Mouse (Mus musculus) liver, adult 2 months (tissue): ENCODE results near the gene Srpk3. TPM values are rescaled to one million over a fixed set of nuclear protein-coding genes. Genes with fewer than 3 reads are reported as not detected.

ENCODE experiments used
- DNase-seq: peaks from one replicate; pipeline ENCODE4 v3.0.0-alpha.2; 2011; ENCODE audit warnings: low read depth, low spot score; ENCODE audit errors: extremely low read depth
- H3K27ac ChIP-seq: fragments of 200-500 bp; replicated peaks from 2 replicates; pipeline ENCODE4 v1.5.1; 2012; ENCODE audit warnings: low read depth, mild to moderate bottlenecking, control low read depth, inconsistent platforms, low read length; ENCODE audit not compliant: insufficient read depth
- H3K27me3 ChIP-seq: fragments of 200-500 bp; 2 replicates; pipeline ENCODE4 v1.6.1; 2012; ENCODE audit warnings: mild to moderate bottlenecking, moderate library complexity, low read length, inconsistent platforms; ENCODE audit not compliant: control insufficient read depth, insufficient read depth
- H3K36me3 ChIP-seq: fragments of 200-500 bp; 2 replicates; pipeline ENCODE4 v1.6.1; 2012; ENCODE audit warnings: low read length, inconsistent platforms; ENCODE audit not compliant: control insufficient read depth, insufficient read depth
- H3K4me1 ChIP-seq: fragments of 200-500 bp; 2 replicates; pipeline ENCODE4 v1.6.1; 2011; ENCODE audit warnings: low read length; ENCODE audit not compliant: control insufficient read depth, insufficient read depth
- H3K4me3 ChIP-seq: fragments of 200-500 bp; 2 replicates; pipeline ENCODE4 v1.5.1; 2011; ENCODE audit warnings: low read depth, mild to moderate bottlenecking, control low read depth, low read length, moderate library complexity; ENCODE audit not compliant: insufficient read depth
- H3K79me2 ChIP-seq: fragments of 200-500 bp; 2 replicates; pipeline ENCODE4 v1.6.1; 2012; ENCODE audit warnings: inconsistent platforms, mild to moderate bottlenecking, low read length, moderate library complexity; ENCODE audit not compliant: control insufficient read depth, insufficient read depth
- H3K9ac ChIP-seq: fragments of 200-500 bp; 2 replicates; pipeline ENCODE4 v1.6.1; 2012; ENCODE audit warnings: low read depth, mild to moderate bottlenecking, control low read depth, inconsistent platforms, low read length
- CTCF ChIP-seq: fragments of 200-500 bp; IDR thresholded peaks from 2 replicates; pipeline ENCODE4 v1.5.1; 2011; ENCODE audit warnings: low read depth, low read length, control low read depth
- POLR2A ChIP-seq: fragments of 200-500 bp; IDR thresholded peaks from 2 replicates; pipeline ENCODE4 v1.6.1; 2011; ENCODE audit warnings: low read length, control low read depth; ENCODE audit not compliant: insufficient read depth; ENCODE audit errors: extremely low read depth
- WGBS: fragments of 180-500 bp; shearing (Covaris S2); methylation state at CpG from one replicate; pipeline ENCODE4 v1.1.7; 2018; 5-methylcytosine and 5-hydroxymethylcytosine counted together
- polyA plus RNA-seq: library from polyadenylated mRNA; depleted of rRNA; stranded (reverse); fragments of >200 nt; gene quantifications from 2 replicates; pipeline ENCODE4 v1.2.3, GENCODE M21; 2012
- total RNA-seq: library from RNA; depleted of rRNA; stranded (reverse); fragments of >200 nt; gene quantifications from 2 replicates; pipeline ENCODE4 v1.2.3, GENCODE M21; 2014

Srpk3 gene
- total and polyA plus RNA-seq, 2 experiments = 0.72 TPM; not detected in 1

DNA sequence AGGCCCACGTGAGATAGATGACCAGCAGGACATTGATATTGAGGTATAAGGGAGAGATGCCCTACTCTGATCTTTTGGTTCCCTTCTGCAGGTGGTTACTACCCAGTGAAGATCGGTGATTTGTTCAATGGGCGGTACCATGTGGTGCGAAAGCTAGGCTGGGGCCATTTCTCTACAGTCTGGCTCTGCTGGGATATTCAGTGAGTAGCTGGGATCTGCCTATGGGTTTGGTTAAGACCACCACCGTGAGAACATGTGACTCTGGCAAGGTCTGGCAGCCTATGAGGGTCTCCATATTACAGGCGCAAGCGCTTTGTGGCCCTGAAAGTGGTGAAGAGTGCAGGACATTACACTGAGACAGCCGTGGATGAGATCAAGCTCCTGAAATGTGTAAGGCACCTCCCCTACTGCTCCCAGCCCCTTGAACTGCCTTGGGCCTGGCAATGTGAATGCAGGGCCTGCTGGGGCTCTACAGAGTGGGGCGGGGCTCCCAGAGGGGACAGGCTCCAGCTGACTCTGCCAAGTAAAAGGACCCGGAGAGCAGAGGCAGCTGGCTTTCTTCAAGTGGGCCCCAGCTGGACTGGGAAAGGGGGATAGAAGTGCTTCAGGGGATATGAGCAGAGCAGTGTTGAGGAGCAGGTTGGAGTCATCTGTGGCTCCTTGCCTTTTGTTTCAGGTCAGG is 738 bp downstream of the Srpk3 start:
- no peak overlapping the region for H3K27ac ChIP-seq
- H3K36me3 ChIP-seq = peaks cover 10% of the 10 kb centered on the region
- no peaks in the 10 kb centered on the region for H3K4me1 ChIP-seq
- H3K79me2 ChIP-seq = no peaks in the 10 kb centered on the region
- H3K9ac ChIP-seq = no peak overlapping the region
- 80% methylated on average over 10 of the region's 10 CpGs for WGBS
- DNase-seq = no peak
- no peaks in the 10 kb centered on the region for H3K27me3 ChIP-seq
- TF ChIP-seq CTCF (no peak), POLR2A (no peak)
- no peak overlapping the region for H3K4me3 ChIP-seq

GRCm38 (mm10) chrX:73782227-73782626 is 8.0 kb downstream of the Srpk3 start:
- 86% methylated on average over 3 of the region's 3 CpGs for WGBS
- no peaks in the 10 kb centered on the region for H3K27me3 ChIP-seq

GRCm38 (mm10) chrX:73785666-73786065 is 11.5 kb downstream of the Srpk3 start:
- Histone ChIP-seq H3K36me3 (peaks cover 17% of the 10 kb centered on the region; the same call in 1 of the 2 replicates), H3K27me3 (no peaks in the 10 kb centered on the region), H3K4me3 (peak overlapping the region; percentile 79), H3K9ac (peak overlapping the region; percentile 70), H3K27ac (peak overlapping the region; percentile 96), H3K79me2 (peaks cover 9% of the 10 kb centered on the region; the same call in 1 of the 2 replicates), H3K4me1 (peaks cover 17% of the 10 kb centered on the region)
- DNase-seq = peak; percentile 62
- TF ChIP-seq POLR2A (no peak), CTCF (no peak)

More at GRCm38 (mm10) chrX:73782227-73782626, 8.0 kb downstream of the Srpk3 start:
- H3K9ac ChIP-seq = no peak overlapping the region
- peaks cover 24% of the 10 kb centered on the region for H3K36me3 ChIP-seq
- TF ChIP-seq POLR2A = no peak
- no peak for TF ChIP-seq CTCF
- no peak overlapping the region for H3K4me3 ChIP-seq
- H3K27ac ChIP-seq = no peak overlapping the region
- peaks cover 7% of the 10 kb centered on the region for H3K4me1 ChIP-seq
- peak; percentile 7 for DNase-seq
- peaks cover 5% of the 10 kb centered on the region; the same call in 1 of the 2 replicates for H3K79me2 ChIP-seq

GRCm38 (mm10) chrX:73786364-73787224 is 12.4 kb downstream of the Srpk3 start, which contains the start of the genes Idh3g and Ssr4:
Idh3g (minus strand) TSS chrX:73786897.
Ssr4 (plus strand) TSS chrX:73787028.
- TF ChIP-seq POLR2A = peak; percentile 72
- peak; percentile 23 for TF ChIP-seq CTCF
- no peaks in the 10 kb centered on the region for H3K27me3 ChIP-seq
- H3K4me3 ChIP-seq = peak within 1 kb of the TSS; percentile 86
- H3K79me2 ChIP-seq = peaks cover 9% of the 10 kb centered on the region; the same call in 1 of the 2 replicates
- H3K4me1 ChIP-seq = peaks cover 17% of the 10 kb centered on the region
- under 1% methylated on average over 52 of the region's 52 CpGs for WGBS
- peaks cover 14% of the 10 kb centered on the region; the same call in 1 of the 2 replicates for H3K36me3 ChIP-seq
- DNase-seq = peak; percentile 91
- peak within 1 kb of the TSS; percentile 91 for H3K9ac ChIP-seq
- H3K27ac ChIP-seq = peak within 1 kb of the TSS; percentile 96

- Histone ChIP-seq H3K4me3 (peak overlapping the region; percentile 86), H3K9ac (peak overlapping the region; percentile 90), H3K27me3 (no peaks in the 10 kb centered on the region), H3K79me2 (peaks cover 9% of the 10 kb centered on the region; the same call in 1 of the 2 replicates), H3K4me1 (peaks cover 17% of the 10 kb centered on the region), H3K36me3 (peaks cover 14% of the 10 kb centered on the region; the same call in 1 of the 2 replicates), H3K27ac (peak overlapping the region; percentile 66)
- no peak for DNase-seq
- TF ChIP-seq CTCF (no peak), POLR2A (no peak)
- 0% methylated on average over 15 of the region's 22 CpGs for WGBS
Observed at GRCm38 (mm10) chrX:73787225-73787558, 13.0 kb downstream of the Srpk3 start.
